Mouse (Mus musculus) limb, embryonic 10.5 days (tissue): ENCODE measurements around the gene Gpx2. TPM values are rescaled to one million over a fixed set of nuclear protein-coding genes. Genes with fewer than 3 reads are reported as not detected.
A peak's percentile ranks its signal among the peaks of the same experiment; 100 is the strongest.

Source experiments
- DNase-seq: peaks from one replicate; pipeline ENCODE4 v3.0.0-alpha.2; 2017; ENCODE audit warnings: low spot score
- H3K27ac ChIP-seq: fragments of 300-500 bp; sonication (generic); 2 replicates; pipeline ENCODE4 v1.5.1; 2016; ENCODE audit warnings: mild to moderate bottlenecking
- H3K27me3 ChIP-seq: fragments of 300-500 bp; sonication (generic); 2 replicates; pipeline ENCODE4 v1.6.1; 2016; ENCODE audit warnings: low read depth, mild to moderate bottlenecking; ENCODE audit not compliant: poor library complexity, severe bottlenecking
- H3K36me3 ChIP-seq: fragments of 300-500 bp; sonication (generic); 2 replicates; pipeline ENCODE4 v1.6.1; 2016; ENCODE audit warnings: mild to moderate bottlenecking, moderate library complexity
- H3K4me1 ChIP-seq: fragments of 300-500 bp; sonication (generic); 2 replicates; pipeline ENCODE4 v1.6.1; 2016
- H3K4me3 ChIP-seq: fragments of 300-500 bp; sonication (generic); 2 replicates; pipeline ENCODE4 v1.5.1; 2016; ENCODE audit warnings: mild to moderate bottlenecking, moderate library complexity
- H3K9me3 ChIP-seq: fragments of 300-500 bp; sonication (generic); replicated peaks from 2 replicates; pipeline ENCODE4 v1.6.1; 2016; ENCODE audit warnings: mild to moderate bottlenecking
- WGBS: fragments of 180-500 bp; shearing (Covaris S2); methylation state at CpG from one replicate; pipeline ENCODE4 v1.1.7; 2016; 5-methylcytosine and 5-hydroxymethylcytosine counted together
- polyA plus RNA-seq: library from polyadenylated mRNA; unstranded; fragments of >200 nt; fragmentation: Nextera tagmentation; extraction: Ambion mirVana; gene quantifications from 2 replicates; pipeline ENCODE4 v1.2.1, GENCODE M21; 2016

Gene Gpx2
- polyA plus RNA-seq, result 6.4 and 9.0 TPM in 2 replicates

DNA sequence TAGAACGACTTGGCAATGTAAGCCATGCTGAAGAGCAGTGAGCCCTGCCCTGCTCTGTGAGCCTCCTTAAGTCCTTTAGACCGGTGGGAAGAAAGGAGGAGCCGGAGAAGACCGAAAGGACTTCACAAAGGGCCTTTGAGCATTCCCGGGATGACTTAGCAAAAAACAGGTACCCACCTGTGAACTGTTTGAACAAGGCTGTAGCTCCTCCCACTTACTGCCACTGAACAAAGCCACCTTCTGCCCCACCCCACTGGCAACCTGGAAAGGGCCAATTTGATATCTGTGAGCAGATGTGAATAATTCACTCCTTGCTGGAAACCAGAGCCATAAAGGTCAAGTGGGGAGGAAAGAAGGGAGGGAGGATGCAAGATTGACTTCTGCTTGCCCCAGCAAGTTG lies at the start of gene Gpx2:
Gene Gpx2 (minus strand): TSS at position 205 of the 400 bp plus-strand sequence.
- Histone ChIP-seq H3K36me3 (no peaks in the 10 kb centered on the region), H3K9me3 (no peaks in the 10 kb centered on the region), H3K27ac (no peak within 1 kb of the TSS), H3K27me3 (no peaks in the 10 kb centered on the region), H3K4me1 (peaks cover 7% of the 10 kb centered on the region; the same call in 1 of the 2 replicates), H3K4me3 (no peak within 1 kb of the TSS)
- WGBS, result 76% methylated on average over 5 of the region's 5 CpGs
- no peak for DNase-seq

GRCm38 (mm10) chr12:76844346-76845061 lies 49.1 kb upstream of the Gpx2 start:
- WGBS, result 89% methylated on average over 15 of the region's 15 CpGs
- Histone ChIP-seq H3K27ac (no peak overlapping the region), H3K4me3 (no peak overlapping the region), H3K4me1 (no peaks in the 10 kb centered on the region), H3K27me3 (no peaks in the 10 kb centered on the region), H3K36me3 (peaks cover 3% of the 10 kb centered on the region; the same call in 1 of the 2 replicates), H3K9me3 (no peaks in the 10 kb centered on the region)
- no peak for DNase-seq

DNA sequence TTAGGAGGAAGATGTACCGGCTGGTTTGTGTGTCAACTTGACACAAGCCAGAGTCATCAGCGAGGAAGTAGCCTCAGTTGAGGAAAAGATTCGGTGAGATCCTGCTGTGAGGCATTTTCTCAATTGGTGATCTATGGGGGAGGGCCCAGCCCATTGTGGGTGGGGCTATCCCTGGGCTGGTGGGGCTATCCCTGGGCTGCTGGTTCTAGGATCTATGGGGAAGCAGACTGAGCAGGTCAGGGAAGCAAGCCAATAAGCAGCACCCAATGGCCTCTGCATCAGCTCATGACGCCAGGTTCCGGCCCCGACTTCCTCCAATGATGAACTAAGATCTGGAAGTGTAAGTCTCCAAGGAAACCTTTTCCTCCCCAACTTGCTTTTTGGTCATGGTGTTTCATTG lies 44.7 kb upstream of the Gpx2 start:
- Histone ChIP-seq H3K4me1 (peaks cover 11% of the 10 kb centered on the region), H3K4me3 (no peak overlapping the region), H3K27me3 (no peaks in the 10 kb centered on the region), H3K27ac (no peak overlapping the region), H3K36me3 (no peaks in the 10 kb centered on the region), H3K9me3 (no peaks in the 10 kb centered on the region)
- DNase-seq, result no peak
- WGBS, result 72% methylated on average over 6 of the region's 6 CpGs

- no peaks in the 10 kb centered on the region for H3K36me3 ChIP-seq
- DNase-seq, result no peak
- H3K4me3 ChIP-seq, result no peak overlapping the region
- H3K4me1 ChIP-seq, result peaks cover 11% of the 10 kb centered on the region
- H3K27me3 ChIP-seq, result no peaks in the 10 kb centered on the region
- H3K9me3 ChIP-seq, result no peaks in the 10 kb centered on the region
- H3K27ac ChIP-seq, result no peak overlapping the region
- WGBS, result 94% methylated on average over 4 of the region's 4 CpGs
Observed at GRCm38 (mm10) chr12:76839298-76839697, 43.9 kb upstream of the Gpx2 start.

DNA sequence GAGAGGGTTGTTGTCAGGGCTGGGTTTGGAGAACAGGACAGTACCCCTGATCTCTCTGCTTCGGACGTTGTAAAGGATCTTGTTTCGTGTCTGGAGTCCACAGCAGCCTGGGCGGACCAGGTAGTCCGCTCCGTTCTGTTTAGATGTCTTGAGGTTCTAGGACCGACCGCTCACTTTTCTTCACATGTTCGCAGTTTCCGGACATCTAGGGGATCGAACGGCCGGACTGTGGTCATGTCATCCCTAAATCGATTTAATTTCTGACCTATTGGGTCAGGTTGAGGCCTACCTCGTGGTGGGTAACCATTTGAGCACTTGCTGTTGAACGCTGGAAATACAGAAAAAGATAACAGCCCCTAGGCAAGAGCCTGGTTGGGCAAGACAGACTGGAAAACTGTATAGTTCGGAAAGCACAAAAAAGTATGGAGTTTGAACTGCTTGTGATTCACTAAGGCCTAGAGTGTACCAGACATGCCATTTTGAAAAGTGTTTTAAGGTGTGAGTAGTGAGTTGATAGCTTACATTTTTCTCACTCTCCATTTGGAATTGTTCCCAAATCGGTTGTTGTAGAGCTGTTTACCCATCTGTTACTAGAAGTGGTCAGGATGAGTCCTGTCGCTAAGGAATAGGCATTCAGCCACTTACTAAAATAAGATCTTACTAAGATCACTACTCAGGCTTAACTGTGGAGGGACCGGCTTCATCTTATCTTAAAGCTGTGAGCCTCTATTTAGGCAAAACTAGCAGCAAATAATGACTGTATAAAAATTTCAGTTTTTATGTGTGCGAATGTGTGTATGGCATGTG lies 42.7 kb upstream of the Gpx2 start:
- DNase-seq, result no peak
- peak overlapping the region; percentile 76 for H3K4me3 ChIP-seq
- no peaks in the 10 kb centered on the region for H3K27me3 ChIP-seq
- 15% methylated on average over 21 of the region's 21 CpGs for WGBS
- H3K9me3 ChIP-seq, result no peaks in the 10 kb centered on the region
- H3K36me3 ChIP-seq, result no peaks in the 10 kb centered on the region
- H3K4me1 ChIP-seq, result peaks cover 11% of the 10 kb centered on the region
- peak overlapping the region; percentile 80 for H3K27ac ChIP-seq

- DNase-seq, result peak; percentile 95
- H3K4me3 ChIP-seq, result peak overlapping the region; percentile 76
- H3K27me3 ChIP-seq, result no peaks in the 10 kb centered on the region
- no peaks in the 10 kb centered on the region for H3K36me3 ChIP-seq
- WGBS, result under 1% methylated on average over 43 of the region's 43 CpGs
- H3K4me1 ChIP-seq, result peaks cover 11% of the 10 kb centered on the region
- H3K9me3 ChIP-seq, result no peaks in the 10 kb centered on the region
- peak overlapping the region; percentile 80 for H3K27ac ChIP-seq
Observed at GRCm38 (mm10) chr12:76837101-76837843, 41.9 kb upstream of the Gpx2 start.

DNA sequence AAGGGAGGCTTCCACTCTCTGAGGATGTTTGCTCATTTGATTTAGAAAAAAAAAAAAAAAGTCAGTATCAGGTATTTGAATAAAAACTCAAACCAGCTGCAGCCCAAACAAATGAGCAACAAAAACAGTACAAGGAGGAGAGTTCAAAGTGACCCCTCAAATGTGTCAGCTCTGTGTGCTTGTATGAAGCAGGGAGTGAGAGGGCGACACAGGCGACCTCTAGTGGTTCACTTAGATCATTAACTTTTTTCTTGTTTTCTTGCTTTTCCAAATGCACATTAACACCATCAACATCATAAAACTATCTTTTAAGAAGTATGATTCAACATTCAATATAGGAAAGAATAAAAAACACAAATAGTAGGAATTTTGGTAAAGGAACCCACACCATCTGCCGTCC lies 37.4 kb upstream of the Gpx2 start:
- H3K27me3 ChIP-seq, result no peaks in the 10 kb centered on the region
- H3K36me3 ChIP-seq, result no peaks in the 10 kb centered on the region
- WGBS, result 7% methylated on average over 3 of the region's 3 CpGs
- H3K27ac ChIP-seq, result no peak overlapping the region
- no peaks in the 10 kb centered on the region for H3K9me3 ChIP-seq
- H3K4me3 ChIP-seq, result no peak overlapping the region
- no peak for DNase-seq
- 0 out of 2 replicates have a peak, but pooled peaks cover 2% of the 10 kb centered on the region for H3K4me1 ChIP-seq

- H3K4me3 ChIP-seq, result no peak overlapping the region
- DNase-seq, result no peak
- H3K36me3 ChIP-seq, result no peaks in the 10 kb centered on the region
- peaks cover 26% of the 10 kb centered on the region for H3K4me1 ChIP-seq
- H3K27me3 ChIP-seq, result peaks cover 53% of the 10 kb centered on the region
- no peak overlapping the region for H3K27ac ChIP-seq
- 74% methylated on average over 4 of the region's 4 CpGs for WGBS
- H3K9me3 ChIP-seq, result no peaks in the 10 kb centered on the region
Observed at GRCm38 (mm10) chr12:76825283-76825682, 29.9 kb upstream of the Gpx2 start.

DNA sequence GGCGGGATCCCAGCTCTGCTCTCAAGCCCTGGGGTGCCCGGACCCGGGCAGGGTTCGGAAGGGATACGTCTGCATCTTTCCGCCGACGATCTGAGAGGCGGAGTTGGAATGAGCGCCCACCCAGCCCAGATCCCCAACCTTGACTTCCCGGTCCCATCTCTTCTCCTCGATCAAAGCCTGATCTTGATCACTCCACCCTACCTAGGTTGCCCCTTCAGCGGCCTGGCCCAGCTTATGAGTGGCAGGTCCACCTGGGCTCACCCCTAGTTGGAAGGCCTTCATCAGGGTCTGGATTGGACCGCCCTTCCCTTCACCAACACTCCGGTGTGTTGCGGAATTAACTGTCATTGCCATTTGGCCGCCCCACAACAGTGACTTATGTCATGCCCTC lies 27.3 kb upstream of the Gpx2 start, which contains the start of gene Rab15:
Gene Rab15 (minus strand): TSS at position 258 of the 391 bp plus-strand sequence.
- WGBS, result 3% methylated on average over 17 of the region's 17 CpGs
- Histone ChIP-seq H3K9me3 (no peaks in the 10 kb centered on the region), H3K4me3 (peak within 1 kb of the TSS; percentile 74), H3K4me1 (peaks cover 28% of the 10 kb centered on the region), H3K36me3 (no peaks in the 10 kb centered on the region), H3K27ac (peak within 1 kb of the TSS; percentile 85), H3K27me3 (peaks cover 68% of the 10 kb centered on the region)
- DNase-seq, result peak; percentile 48

DNA sequence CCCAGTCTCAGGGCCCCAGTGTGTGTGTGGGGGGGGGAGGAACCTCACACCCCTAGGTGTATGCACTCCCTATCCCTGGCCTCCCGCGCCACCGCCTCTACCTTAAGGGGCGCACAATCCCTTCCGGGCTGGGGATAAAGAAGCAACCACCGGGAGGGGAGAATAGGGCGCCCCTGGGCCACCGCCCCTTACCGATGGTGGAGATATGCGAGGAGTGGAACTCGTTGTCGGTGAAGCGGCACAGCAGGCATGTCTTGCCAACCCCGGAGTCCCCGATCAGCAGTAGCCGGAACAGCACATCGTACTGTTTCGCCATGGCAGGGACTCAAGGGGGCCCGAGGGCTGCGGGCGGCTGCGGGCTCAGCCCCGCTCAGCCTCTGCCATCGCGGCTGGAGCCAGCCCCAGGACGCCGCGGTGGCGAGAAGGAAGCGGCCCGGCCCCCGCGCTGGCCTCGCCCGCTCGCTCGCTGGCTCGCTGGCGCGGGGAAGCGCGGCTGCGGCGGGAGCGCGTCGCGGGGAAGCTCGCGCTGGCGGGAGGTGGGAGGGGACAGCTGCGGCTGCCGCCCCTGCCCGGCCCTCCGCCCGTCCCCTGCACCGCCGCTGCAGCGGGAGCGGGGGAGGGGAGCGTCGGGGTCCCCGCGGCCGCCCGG lies 26.8 kb upstream of the Gpx2 start:
- Histone ChIP-seq H3K27ac (peak overlapping the region; percentile 85), H3K27me3 (peaks cover 68% of the 10 kb centered on the region), H3K9me3 (no peaks in the 10 kb centered on the region), H3K36me3 (no peaks in the 10 kb centered on the region), H3K4me1 (peaks cover 28% of the 10 kb centered on the region), H3K4me3 (peak overlapping the region; percentile 74)
- under 1% methylated on average over 65 of the region's 66 CpGs for WGBS
- peak; percentile 68 for DNase-seq

- DNase-seq, result no peak
- H3K27ac ChIP-seq, result no peak overlapping the region
- H3K9me3 ChIP-seq, result no peaks in the 10 kb centered on the region
- 48% methylated on average over 4 of the region's 4 CpGs for WGBS
- H3K36me3 ChIP-seq, result no peaks in the 10 kb centered on the region
- peaks cover 32% of the 10 kb centered on the region for H3K4me1 ChIP-seq
- H3K4me3 ChIP-seq, result no peak overlapping the region
- peaks cover 67% of the 10 kb centered on the region for H3K27me3 ChIP-seq
Observed at GRCm38 (mm10) chr12:76820615-76821014, 25.3 kb upstream of the Gpx2 start.

DNA sequence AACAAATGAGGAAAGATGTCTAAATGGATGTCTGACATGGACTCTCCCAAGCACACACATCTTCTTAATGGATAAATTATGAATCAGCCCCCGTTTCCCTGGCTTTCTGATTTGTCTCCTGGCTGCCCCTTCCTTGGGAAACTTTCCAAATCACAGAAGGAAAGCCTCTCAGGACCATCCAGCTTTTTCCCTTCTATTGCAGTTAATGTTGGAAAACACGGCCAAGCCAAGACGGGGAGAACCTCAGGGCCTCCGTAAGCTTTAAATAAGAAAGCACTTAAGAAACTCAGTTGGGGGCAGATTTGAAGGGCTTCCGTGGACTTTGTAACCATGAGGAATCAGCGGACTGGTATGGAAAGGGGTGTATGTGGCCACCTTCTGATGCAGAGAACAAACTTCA lies 24.5 kb upstream of the Gpx2 start:
- no peak overlapping the region for H3K4me3 ChIP-seq
- no peak overlapping the region for H3K27ac ChIP-seq
- peaks cover 32% of the 10 kb centered on the region for H3K4me1 ChIP-seq
- no peak for DNase-seq
- no peaks in the 10 kb centered on the region for H3K9me3 ChIP-seq
- peaks cover 59% of the 10 kb centered on the region for H3K27me3 ChIP-seq
- 83% methylated on average over 6 of the region's 6 CpGs for WGBS
- no peaks in the 10 kb centered on the region for H3K36me3 ChIP-seq
